Mouse (Mus musculus): ENCODE measurements around the gene Zfp60.

- TF ChIP-seq CEBPB (IDR thresholded peaks at IDR 0.05; ENCODE audit: insufficient read depth, poor library complexity, severe bottlenecking), result no peak
- no peak for TF ChIP-seq USF1 (IDR thresholded peaks at IDR 0.05; ENCODE audit: low read depth)
- TF ChIP-seq MAX (IDR thresholded peaks at IDR 0.05; ENCODE audit: low read depth), result no peak
- no peak for TF ChIP-seq POLR2A (IDR thresholded peaks at IDR 0.05; ENCODE audit: insufficient read length, low read depth)
- no peak for TF ChIP-seq SRF (IDR thresholded peaks at IDR 0.05; ENCODE audit: control insufficient read depth, insufficient read length, low read depth)
- TF ChIP-seq MYOD1 (IDR thresholded peaks at IDR 0.05; ENCODE audit: control insufficient read depth in 1 of 3, insufficient read length in 2 of 3, low read depth in 2 of 3), result no peak
- TF ChIP-seq TCF12 (IDR thresholded peaks at IDR 0.05; ENCODE audit: insufficient read depth, poor library complexity, severe bottlenecking), result no peak
- TF ChIP-seq TCF3 (IDR thresholded peaks at IDR 0.05; ENCODE audit: insufficient read length, low read depth), result no peak
- no peak for TF ChIP-seq MYOG (IDR thresholded peaks at IDR 0.05; ENCODE audit: control insufficient read depth in 1 of 3, insufficient read depth in 1 of 3, insufficient read length in 2 of 3, low read depth in 2 of 3)
Measured at GRCm38 (mm10) chr7:27801137-27801536, 69.9 kb downstream of the Zfp60 start.

Data from myocyte (in vitro differentiated cells).